Mouse (Mus musculus): ENCODE measurements around the gene Aqp9. TPM values are rescaled to one million over a fixed set of nuclear protein-coding genes. Genes with fewer than 3 reads are reported as not detected.

The Aqp9 gene
- polyA plus RNA-seq, 1 experiment = 0.32 TPM

DNA sequence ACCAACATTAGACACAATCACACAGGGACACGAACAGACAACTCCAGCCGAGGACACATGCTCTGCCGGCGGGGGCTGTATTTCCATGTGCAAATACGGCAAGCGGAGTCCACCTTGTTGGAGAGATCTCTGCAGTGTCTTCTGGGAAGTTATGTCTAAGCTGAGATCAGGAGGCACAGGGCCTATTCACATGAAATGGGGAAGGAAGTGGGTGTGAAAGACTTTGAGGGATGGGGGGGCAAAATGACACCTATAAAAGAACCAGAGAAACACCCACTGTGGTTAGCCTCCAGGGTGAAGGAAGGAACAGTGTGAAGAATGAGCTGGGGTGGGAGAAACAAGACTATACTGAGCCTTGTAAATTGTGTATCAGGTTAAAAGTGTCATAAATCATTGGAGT, 3.4 kb downstream of the Aqp9 start:
- Histone ChIP-seq H3K27me3 (ENCODE audit: control insufficient read depth, insufficient read depth, insufficient read length) (peaks cover 7% of the 10 kb centered on the region), H3K4me3 (no peak overlapping the region), H3K36me3 (ENCODE audit: control insufficient read depth, insufficient read depth) (no peaks in the 10 kb centered on the region), H3K4me2 (ENCODE audit: low read depth) (no peak overlapping the region), H3ac (ENCODE audit: control insufficient read depth, insufficient read length) (no peak overlapping the region), H3K79me2 (ENCODE audit: control insufficient read depth, insufficient read depth) (no peaks in the 10 kb centered on the region)
- TF ChIP-seq REST (IDR thresholded peaks at IDR 0.05; ENCODE audit: insufficient read depth, insufficient read length) = no peak
- TF ChIP-seq USF1 (IDR thresholded peaks at IDR 0.05; ENCODE audit: low read depth) = no peak
- TF ChIP-seq MAX (IDR thresholded peaks at IDR 0.05; ENCODE audit: low read depth) = no peak
- no peak for TF ChIP-seq POLR2A (IDR thresholded peaks at IDR 0.05; ENCODE audit: insufficient read length, low read depth)
- TF ChIP-seq TCF12 (IDR thresholded peaks at IDR 0.05; ENCODE audit: insufficient read depth, poor library complexity, severe bottlenecking) = no peak
- no peak for TF ChIP-seq TCF3 (IDR thresholded peaks at IDR 0.05; ENCODE audit: insufficient read length, low read depth)

DNA sequence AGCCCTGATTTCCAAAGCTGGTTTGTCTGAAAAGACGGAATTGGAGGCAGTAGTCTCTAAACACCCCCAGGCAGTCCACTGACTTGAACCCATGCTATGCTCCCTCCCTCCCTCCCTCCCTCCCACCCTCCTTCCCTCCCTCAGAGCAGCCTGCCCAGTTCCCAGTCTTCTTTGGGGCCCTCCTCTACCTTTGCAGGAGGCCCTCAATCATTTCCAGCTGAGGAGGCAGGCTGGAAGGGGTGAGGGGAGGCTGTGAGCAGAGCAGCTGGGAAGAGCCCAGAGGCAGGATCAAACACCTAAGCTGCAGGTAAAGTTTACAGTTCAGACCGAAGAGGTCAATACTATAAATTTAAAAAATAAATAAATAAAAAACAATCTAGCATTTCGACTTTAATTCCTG, 4.1 kb downstream of the Aqp9 start:
- no peak for TF ChIP-seq CEBPB (IDR thresholded peaks at IDR 0.05; ENCODE audit: insufficient read depth, poor library complexity, severe bottlenecking)
- no peak for TF ChIP-seq REST (IDR thresholded peaks at IDR 0.05; ENCODE audit: insufficient read depth, insufficient read length)
- TF ChIP-seq SRF (IDR thresholded peaks at IDR 0.05; ENCODE audit: control insufficient read depth, insufficient read length, low read depth) = no peak
- TF ChIP-seq POLR2A (IDR thresholded peaks at IDR 0.05; ENCODE audit: insufficient read length, low read depth) = no peak
- TF ChIP-seq MYOG (IDR thresholded peaks at IDR 0.05; ENCODE audit: control insufficient read depth in 1 of 3, insufficient read depth in 1 of 3, insufficient read length in 2 of 3, low read depth in 2 of 3) = no peak
- no peak for TF ChIP-seq USF1 (IDR thresholded peaks at IDR 0.05; ENCODE audit: low read depth)
- TF ChIP-seq MAX (IDR thresholded peaks at IDR 0.05; ENCODE audit: low read depth) = no peak
- no peak for TF ChIP-seq POLR2AphosphoS2 (IDR thresholded peaks at IDR 0.05; ENCODE audit: insufficient read length, low read depth)
- TF ChIP-seq E2F4 (IDR thresholded peaks at IDR 0.05; ENCODE audit: insufficient read depth) = no peak
- TF ChIP-seq TCF3 (IDR thresholded peaks at IDR 0.05; ENCODE audit: insufficient read length, low read depth) = no peak
- TF ChIP-seq MYOD1 (IDR thresholded peaks at IDR 0.05; ENCODE audit: control insufficient read depth in 1 of 3, insufficient read length in 2 of 3, low read depth in 2 of 3) = no peak
- no peak for TF ChIP-seq TCF12 (IDR thresholded peaks at IDR 0.05; ENCODE audit: insufficient read depth, poor library complexity, severe bottlenecking)
- Histone ChIP-seq H3K4me2 (ENCODE audit: low read depth) (no peak overlapping the region), H3K36me3 (ENCODE audit: control insufficient read depth, insufficient read depth) (no peaks in the 10 kb centered on the region), H3K27me3 (ENCODE audit: control insufficient read depth, insufficient read depth, insufficient read length) (peaks cover 7% of the 10 kb centered on the region), H3K4me3 (no peak overlapping the region), H3ac (ENCODE audit: control insufficient read depth, insufficient read length) (no peak overlapping the region), H3K79me2 (ENCODE audit: control insufficient read depth, insufficient read depth) (no peaks in the 10 kb centered on the region)

DNA sequence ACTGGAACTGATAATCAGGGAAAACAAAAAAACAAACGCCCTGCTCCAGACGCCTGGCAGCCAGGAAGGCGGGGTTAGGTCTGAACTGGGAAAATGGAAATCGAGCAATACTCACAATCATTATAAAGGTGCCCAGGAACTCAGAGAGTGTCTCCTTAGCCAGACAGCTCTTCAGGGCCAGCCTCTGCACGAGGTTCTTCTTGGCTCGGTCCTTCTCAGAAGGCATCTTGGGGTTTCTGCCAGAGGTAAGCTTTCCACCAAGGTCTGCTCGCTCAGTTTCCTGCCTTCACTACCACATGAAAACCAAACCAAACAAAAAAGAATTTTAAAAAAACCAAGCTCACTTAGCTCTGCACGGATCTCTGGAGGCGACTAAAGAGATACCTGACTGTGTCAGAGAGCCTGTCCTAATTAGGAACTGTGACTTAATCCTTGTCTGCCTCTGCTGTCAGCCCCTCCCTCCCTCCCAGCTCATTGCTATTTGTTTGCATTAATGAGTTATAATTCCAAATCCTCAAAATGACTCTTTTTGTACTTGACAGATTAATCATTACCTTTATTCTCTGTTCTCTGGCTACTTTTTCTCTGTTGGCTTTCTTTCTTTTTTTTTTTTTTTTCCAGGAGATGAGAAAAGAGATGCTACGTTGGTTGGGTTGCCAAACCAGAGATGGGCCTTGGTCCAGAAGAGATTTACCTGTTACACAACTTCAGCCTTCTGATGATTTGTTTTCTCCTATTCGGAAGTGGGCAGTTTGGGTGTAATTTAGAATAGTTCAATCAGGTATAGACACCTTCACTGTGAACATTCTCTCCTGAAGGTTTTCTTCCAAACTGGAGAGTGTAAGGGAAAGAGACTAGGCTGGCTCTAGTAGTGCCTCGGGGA, 5.4 kb downstream of the Aqp9 start:
- Histone ChIP-seq H3ac (ENCODE audit: control insufficient read depth, insufficient read length) (no peak overlapping the region), H3K36me3 (ENCODE audit: control insufficient read depth, insufficient read depth) (no peaks in the 10 kb centered on the region), H3K79me2 (ENCODE audit: control insufficient read depth, insufficient read depth) (no peaks in the 10 kb centered on the region), H3K4me3 (no peak overlapping the region), H3K4me2 (ENCODE audit: low read depth) (no peak overlapping the region), H3K27me3 (ENCODE audit: control insufficient read depth, insufficient read depth, insufficient read length) (peaks cover 7% of the 10 kb centered on the region)
- TF ChIP-seq CEBPB (IDR thresholded peaks at IDR 0.05; ENCODE audit: insufficient read depth, poor library complexity, severe bottlenecking) (no peak), POLR2AphosphoS2 (IDR thresholded peaks at IDR 0.05; ENCODE audit: insufficient read length, low read depth) (no peak), MYOD1 (IDR thresholded peaks at IDR 0.05; ENCODE audit: control insufficient read depth in 1 of 3, insufficient read length in 2 of 3, low read depth in 2 of 3) (no peak), MYOG (IDR thresholded peaks at IDR 0.05; ENCODE audit: control insufficient read depth in 1 of 3, insufficient read depth in 1 of 3, insufficient read length in 2 of 3, low read depth in 2 of 3) (no peak), REST (IDR thresholded peaks at IDR 0.05; ENCODE audit: insufficient read depth, insufficient read length) (no peak), SRF (IDR thresholded peaks at IDR 0.05; ENCODE audit: control insufficient read depth, insufficient read length, low read depth) (no peak), TCF3 (IDR thresholded peaks at IDR 0.05; ENCODE audit: insufficient read length, low read depth) (no peak), POLR2A (IDR thresholded peaks at IDR 0.05; ENCODE audit: insufficient read length, low read depth) (no peak), USF1 (IDR thresholded peaks at IDR 0.05; ENCODE audit: low read depth) (no peak), E2F4 (IDR thresholded peaks at IDR 0.05; ENCODE audit: insufficient read depth) (no peak), MAX (IDR thresholded peaks at IDR 0.05; ENCODE audit: low read depth) (no peak), TCF12 (IDR thresholded peaks at IDR 0.05; ENCODE audit: insufficient read depth, poor library complexity, severe bottlenecking) (no peak)

DNA sequence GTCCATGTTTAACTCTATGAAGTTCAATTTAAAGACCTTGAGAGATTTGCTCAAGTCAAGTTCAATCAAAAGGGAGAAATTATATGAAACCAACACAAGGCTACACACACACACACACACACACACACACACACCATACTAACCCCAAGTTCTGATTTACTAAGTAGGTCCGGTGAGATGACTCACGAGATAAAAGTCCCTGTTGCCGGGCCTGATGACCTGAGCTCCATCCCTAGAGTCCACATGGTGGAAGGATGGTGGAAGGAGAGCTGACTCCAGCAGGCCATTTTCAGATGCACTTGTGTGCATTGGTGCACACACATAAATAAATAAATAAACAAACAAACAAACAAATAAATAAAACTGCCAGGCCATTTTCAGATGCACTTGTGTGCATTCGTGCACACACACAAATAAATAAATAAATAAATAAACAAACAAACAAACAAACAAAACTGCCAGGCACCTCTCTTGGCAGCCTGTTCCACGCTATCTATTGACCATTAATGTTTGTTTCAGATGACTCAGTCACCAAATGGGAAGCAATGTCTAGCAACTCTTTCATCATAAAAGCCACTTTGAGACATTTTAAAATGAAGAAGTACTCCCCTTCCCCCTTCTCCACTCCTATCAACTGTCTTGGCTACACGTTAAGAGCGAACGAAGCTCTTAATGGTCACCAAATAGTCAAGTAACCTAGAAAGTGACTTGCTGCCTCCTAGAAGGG, 6.2 kb downstream of the Aqp9 start:
- H3K36me3 ChIP-seq (ENCODE audit: control insufficient read depth, insufficient read depth) = no peaks in the 10 kb centered on the region
- no peak overlapping the region for H3K4me3 ChIP-seq
- TF ChIP-seq TCF12 (IDR thresholded peaks at IDR 0.05; ENCODE audit: insufficient read depth, poor library complexity, severe bottlenecking) (no peak), MYOD1 (IDR thresholded peaks at IDR 0.05; ENCODE audit: control insufficient read depth in 1 of 3, insufficient read length in 2 of 3, low read depth in 2 of 3) (no peak), POLR2A (IDR thresholded peaks at IDR 0.05; ENCODE audit: insufficient read length, low read depth) (no peak), MAX (IDR thresholded peaks at IDR 0.05; ENCODE audit: low read depth) (no peak), POLR2AphosphoS2 (IDR thresholded peaks at IDR 0.05; ENCODE audit: insufficient read length, low read depth) (no peak), CEBPB (IDR thresholded peaks at IDR 0.05; ENCODE audit: insufficient read depth, poor library complexity, severe bottlenecking) (no peak), MYOG (IDR thresholded peaks at IDR 0.05; ENCODE audit: control insufficient read depth in 1 of 3, insufficient read depth in 1 of 3, insufficient read length in 2 of 3, low read depth in 2 of 3) (no peak), SRF (IDR thresholded peaks at IDR 0.05; ENCODE audit: control insufficient read depth, insufficient read length, low read depth) (no peak), USF1 (IDR thresholded peaks at IDR 0.05; ENCODE audit: low read depth) (no peak), TCF3 (IDR thresholded peaks at IDR 0.05; ENCODE audit: insufficient read length, low read depth) (no peak), E2F4 (IDR thresholded peaks at IDR 0.05; ENCODE audit: insufficient read depth) (no peak), REST (IDR thresholded peaks at IDR 0.05; ENCODE audit: insufficient read depth, insufficient read length) (no peak)
- H3K27me3 ChIP-seq (ENCODE audit: control insufficient read depth, insufficient read depth, insufficient read length) = peaks cover 7% of the 10 kb centered on the region
- H3ac ChIP-seq (ENCODE audit: control insufficient read depth, insufficient read length) = no peak overlapping the region
- no peak overlapping the region for H3K4me2 ChIP-seq (ENCODE audit: low read depth)
- no peaks in the 10 kb centered on the region for H3K79me2 ChIP-seq (ENCODE audit: control insufficient read depth, insufficient read depth)
